Mouse (Mus musculus): ENCODE measurements around the gene Dph5.
"Not testable (repeated sequence)": the region's sequence is repeated elsewhere in the genome, so short reads cannot be mapped to it uniquely, and the experiment has no call there.

The Dph5 gene

DNA sequence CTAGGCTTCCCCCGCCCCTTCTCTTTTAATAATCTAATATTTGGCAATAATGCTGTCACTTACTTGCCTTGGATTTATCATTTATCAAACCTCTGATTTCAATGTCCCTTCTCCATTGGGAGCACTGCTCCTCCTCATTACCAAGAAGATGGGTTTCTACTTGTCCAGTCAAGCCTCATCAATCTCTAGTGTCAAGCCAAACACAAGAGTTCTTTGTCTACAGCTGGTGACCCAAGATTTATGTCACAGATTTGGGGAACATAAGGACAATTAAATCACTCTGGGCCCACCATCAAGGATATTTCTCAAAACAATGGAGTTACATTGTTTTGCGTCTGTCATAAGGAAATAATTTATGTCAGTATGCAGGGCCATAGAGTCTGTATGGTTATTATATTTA is 5.5 kb downstream of the Dph5 start:
- no peak for DNase-seq

DNA sequence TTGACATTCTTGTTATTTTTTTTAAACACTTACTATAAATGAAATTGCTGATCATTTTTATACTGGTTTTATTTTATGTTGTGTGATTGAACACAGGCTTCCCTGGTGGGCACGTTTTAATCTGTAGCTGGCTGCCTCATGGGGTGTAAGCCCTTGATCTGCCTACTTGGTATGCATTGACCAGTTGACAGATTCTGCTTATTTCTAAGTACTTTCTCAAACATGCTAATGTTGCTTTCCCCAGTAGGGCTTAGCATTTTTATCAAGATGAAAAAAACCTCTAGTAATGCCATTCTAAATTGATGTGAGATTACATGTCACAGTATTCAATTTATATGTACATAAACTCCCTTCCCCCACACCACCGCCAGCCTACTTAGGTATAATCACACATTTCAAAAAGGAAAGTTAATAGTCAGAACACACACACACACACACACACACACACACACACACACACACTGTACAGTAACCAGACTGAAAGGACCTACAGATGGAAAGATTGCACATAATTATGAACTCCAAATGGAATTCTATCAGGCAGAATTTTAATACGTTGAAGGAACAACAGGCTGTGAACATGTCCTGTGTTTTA is 10.8 kb downstream of the Dph5 start:
- DNase-seq, result no peak

DNA sequence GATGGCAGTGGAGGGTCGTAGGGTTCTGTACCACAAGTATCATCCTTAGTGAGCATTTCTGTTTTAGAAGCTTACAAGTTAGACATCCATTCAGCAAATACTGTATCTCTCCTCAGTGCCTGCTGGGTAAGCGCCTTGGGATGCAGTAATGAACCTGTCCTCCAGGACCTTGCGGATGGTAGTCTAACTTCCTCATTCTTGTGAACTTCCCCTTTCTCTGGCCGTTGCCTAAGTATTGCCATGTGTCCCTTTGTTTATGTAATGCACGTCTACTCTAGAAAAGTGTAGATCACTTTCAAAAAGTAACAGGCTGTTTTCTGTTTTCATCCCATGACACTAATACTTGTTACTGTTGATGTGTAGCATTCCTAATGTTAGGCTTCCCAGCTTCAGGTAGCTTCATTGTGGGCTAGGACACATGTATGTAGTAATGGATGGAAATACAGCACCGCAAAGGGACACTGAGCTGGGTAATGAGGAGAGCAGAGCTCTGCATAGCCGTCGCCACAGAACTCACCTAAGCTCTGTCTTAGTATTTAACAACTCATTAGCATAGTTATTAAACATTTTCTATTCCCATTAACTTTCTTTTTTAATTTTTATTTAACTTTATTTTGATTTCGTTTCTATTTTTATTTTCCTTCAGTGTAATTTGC is 14.8 kb downstream of the Dph5 start:
- no peak for DNase-seq

DNA sequence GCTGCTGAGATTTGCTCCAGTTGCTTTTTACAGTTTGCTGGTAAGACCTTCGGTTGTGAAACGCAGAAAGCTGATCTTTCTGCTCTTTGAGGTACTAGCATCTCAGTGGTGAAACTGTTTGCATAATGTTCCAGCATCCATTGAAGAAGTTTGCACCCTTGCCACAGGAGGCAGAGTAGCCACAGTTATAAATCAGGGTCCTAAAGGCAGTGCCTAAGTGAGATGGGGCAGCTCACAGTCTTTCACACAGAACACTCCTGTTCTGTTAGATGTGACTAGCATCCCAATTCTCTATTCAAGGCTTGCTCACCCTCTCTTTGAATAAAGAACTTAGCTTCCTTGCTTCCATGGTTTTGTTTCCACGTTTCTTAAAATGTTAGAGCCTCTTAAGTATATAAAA is 17.4 kb downstream of the Dph5 start:
- no peak for DNase-seq

DNA sequence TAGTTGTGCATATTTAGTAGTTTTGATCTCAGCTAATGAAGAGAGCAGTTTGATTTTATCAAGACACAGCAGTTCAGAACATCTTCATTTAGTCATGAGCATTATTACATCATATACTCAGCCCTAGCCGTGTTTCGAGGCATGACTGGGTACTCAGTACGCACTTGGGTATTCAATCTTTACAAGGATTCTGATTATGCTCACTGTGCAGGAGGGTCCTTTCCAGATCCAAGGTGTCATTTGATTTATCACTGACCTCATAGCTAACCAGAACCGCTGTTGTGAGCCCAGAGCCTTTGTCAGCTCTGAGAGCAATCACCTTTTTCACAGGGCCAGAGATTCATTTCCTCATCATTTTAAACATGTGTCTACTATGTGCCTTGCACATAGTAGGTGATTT is 17.9 kb downstream of the Dph5 start:
- DNase-seq, result no peak

DNA sequence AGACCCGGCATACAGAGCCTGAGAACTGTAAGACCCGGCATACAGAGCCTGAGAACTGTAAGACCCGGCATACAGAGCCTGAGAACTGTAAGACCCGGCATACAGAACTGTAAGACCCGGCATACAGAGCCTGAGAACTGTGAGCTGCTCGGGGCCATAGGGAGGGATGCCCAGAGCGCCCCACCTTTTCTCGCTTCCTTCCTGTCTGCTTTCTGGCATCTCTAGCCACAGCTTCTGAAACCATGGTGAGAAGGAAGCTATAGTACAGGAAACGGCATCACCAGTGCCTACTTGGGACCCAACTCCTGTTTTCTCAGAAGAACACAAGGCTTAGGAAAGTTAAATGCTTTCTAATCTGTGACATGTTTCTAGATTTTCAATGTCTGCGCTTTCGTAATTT is 19.8 kb downstream of the Dph5 start:
- DNase-seq, result not testable (repeated sequence)

DNA sequence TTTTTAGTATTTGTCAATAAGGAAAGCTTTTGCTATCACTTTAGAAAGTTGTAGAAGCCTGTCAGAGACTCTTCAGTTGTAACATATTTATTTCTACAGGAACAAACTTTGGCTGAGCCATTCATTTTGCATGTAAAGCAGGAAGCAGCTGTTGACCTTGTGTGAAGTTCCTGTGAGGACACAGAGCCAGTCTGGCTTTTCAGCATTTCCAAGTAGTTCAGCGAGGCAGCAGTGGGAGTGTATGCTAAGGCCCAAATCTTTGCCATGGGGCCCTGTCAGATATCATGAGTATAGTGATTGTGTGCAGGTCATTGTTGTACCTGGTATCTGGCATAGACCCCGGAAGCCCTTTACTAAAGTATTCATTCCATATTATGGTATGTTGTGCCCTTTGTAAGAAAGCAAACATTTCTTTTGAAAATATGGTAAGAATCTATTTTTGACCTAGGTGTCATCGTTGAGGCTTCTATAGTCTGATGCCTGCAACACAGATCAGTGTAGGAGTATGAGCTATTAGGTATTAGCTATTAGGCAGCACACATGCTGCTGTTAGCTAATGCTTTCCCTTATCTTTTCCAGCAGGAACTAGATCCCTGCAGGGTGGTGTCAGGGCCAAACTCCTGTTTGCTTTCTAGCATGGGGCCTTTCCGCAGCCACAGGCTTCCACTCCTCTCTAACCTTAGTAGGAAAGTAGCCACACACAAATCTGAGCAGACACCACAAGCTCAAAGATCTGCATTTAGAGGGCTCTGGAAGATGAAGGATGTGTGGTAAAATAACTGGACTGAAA is 37.0 kb downstream of the Dph5 start:
- DNase-seq, result no peak

DNA sequence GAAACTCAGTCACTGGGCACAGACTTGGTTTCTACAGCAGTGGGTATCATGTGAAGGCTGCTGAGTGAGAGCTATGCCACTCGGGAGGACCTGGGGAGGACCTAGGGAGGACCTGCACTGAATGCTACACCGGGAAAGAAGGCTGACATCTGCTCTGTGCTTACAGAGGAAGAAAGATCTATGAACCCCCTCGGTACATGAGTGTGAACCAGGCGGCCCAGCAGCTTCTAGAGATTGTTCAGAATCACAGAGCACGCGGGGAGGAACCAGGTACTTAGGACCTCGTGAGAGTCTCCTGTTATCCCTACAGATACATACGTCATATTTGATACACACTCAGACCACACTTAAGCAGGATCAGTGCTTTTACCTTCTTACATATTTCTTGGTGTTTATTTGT is 38.9 kb downstream of the Dph5 start:
- DNase-seq, result no peak

DNA sequence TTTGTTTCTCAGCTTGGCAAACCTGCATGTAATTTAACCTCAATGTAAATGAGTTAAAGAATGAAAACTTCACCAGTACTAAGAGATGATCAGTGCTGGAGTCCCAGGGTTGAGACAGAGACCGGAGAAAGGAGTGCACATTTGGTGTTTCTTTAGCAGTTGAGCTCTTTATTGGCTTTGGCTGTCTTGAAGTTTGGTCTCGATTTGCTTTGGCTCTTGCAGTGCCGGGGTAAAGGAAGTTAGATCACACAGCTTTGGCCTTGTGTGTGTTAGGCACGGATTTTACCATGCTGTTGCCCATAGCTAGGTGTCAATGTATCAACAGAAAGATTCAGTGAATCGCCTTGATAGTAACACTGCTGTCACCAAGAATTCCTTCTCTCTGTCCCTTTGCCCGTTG is 44.1 kb downstream of the Dph5 start:
- no peak for DNase-seq

DNA sequence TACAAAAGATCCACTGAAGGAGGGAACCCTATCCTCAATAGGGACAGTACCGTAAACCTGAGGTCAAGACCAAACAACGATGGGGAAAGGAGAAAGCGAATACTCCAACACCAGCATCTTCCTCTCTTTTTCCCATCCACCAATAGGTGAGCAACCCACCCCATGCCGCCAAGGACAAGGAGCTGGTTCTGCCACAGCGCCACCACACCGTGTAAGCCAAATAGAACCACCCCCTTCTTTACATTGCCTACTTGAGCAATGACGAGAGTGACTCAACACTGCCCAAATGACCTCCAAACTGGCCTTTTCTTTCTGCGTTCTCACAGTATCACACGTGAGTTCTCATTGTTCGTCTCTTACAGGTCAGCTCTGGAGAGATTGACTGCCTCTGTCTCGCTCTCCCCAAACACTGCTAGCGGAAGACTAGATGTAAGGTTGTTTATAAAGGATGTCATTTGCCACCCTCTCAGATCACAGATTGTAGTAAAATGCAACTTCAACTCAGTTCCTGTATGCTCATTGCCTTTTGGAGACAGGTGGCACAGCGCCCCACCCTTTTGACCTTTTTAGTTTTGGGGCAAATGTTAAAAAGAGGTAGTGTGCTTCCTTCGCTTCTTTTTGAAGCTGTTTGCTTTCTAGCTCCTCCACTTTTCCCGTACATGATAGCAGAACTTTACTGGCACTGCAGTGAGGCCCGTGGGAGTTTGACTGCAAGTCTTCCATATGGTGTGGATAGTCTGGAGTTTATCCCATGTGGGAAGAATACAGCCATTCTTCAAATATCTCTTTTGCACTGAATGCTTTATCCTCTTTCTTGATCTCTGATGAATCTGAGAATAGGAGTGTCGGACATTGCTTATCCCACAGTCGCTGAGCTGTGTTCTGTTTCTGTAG is 45.9 kb downstream of the Dph5 start:
- DNase-seq, result peak; percentile 18

DNA sequence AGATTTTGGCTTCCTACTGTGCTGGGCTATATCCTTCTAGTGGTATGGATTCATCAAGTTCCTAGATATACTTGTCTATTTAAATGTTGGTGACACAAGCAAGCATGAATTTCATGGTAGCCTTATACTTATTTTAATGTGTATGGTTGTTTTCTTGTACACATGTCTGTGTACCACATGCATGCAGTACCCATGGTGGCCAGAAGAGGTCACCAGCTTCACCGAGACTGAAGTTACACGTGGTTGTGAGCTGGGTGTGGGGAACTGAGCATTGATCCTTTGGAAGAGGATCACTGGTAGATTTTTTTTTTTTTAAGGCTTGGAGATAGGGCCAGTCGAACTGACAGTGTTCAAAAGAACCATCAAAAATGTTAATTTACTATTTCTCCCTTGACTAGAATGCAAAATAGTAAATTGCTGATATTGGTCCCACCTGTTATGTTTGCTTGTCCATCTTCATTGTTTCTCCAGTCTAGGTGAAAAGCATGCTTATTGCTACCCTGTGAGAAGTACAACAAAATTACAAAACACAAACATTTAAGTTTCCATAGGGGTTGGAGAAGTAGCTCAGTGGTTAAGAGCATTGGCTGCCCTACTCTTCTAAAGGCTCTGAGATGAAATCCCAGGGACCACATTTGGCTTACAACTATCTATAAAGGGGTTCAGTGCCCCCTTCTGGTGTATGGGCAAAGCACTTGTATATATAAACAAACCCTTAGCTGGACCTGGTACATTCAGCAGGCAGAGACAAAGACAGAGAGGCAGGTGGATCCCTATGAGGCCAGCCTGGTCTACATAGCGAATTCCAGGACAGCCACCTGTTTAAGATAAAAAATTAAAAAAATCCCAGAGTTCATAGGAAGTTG is 49.3 kb downstream of the Dph5 start:
- DNase-seq, result peak; percentile 45

DNA sequence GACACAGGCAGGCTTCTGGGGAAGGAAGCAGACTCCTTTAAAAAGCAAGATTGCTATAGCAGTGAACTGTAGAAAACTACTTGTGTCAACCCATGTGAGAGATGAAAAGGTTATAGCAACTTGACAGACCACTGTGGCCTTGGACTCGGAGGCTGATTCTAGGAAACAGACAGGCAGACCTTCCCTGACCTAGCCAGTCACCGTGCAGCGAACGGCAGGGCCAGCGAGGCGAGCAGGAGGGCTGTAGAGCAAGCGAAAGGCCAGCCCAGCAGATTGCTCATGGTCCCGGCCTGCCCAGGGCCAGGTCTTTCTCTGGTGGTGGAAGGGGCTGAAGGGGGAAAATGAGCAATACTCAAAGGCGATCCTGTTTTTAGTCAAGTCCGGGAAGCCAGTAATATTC is 50.2 kb downstream of the Dph5 start:
- DNase-seq, result no peak

DNA sequence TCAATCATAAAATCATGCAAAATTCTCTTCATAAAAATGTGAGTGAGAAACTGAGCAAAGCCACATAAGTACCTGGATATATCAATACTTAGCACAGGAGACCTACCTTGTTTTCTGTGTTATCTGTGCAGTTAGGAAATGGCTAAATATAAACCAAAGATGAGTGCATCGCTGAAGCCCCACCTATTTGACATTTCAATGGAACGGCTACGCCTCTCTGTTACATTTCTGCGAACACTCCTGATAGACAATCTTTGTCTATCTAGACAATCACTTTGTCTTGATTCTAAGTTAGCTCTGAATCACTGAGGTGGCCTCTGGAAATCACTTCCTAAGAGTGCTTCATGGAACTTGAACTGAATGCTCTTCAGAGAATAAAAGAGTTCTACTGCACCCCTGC is 52.9 kb downstream of the Dph5 start:
- no peak for DNase-seq

DNA sequence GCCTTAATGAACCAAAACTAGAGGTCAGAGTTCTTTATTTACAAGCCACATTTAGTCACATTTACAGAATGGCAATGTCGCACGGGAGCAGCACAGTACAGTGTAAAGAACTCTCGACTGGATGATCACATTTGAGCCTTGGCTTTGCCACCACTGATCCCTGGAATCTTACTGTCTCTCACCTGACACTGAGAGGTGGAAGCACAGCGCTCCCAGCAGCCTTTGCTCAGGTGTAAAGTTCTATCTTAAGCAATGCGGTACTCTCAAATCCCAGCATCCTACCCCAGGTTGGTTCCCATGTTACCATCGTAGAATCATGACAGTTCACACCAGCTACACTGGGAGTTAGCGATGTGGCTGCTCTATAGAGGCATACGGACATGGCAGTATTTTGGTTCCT is 53.8 kb downstream of the Dph5 start:
- no peak for DNase-seq

DNA sequence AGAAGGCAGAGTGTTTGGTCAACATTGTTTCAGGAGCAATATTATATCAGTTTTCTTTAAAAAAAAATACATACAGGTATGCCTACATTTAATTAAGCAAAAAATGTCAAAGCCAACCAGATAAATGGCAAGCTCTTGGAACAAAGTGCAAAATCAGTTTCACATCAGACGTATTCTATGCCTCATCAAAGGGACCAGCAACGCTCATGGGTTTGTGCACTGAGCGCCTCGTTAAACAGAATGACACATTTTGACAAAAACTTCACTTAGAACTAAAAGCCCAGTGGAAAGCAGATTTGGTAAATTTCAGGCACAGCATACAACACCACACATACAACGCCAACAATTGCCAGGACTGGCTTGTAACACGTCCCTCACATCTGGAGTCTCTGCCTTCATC is 56.7 kb downstream of the Dph5 start:
- DNase-seq, result no peak

DNA sequence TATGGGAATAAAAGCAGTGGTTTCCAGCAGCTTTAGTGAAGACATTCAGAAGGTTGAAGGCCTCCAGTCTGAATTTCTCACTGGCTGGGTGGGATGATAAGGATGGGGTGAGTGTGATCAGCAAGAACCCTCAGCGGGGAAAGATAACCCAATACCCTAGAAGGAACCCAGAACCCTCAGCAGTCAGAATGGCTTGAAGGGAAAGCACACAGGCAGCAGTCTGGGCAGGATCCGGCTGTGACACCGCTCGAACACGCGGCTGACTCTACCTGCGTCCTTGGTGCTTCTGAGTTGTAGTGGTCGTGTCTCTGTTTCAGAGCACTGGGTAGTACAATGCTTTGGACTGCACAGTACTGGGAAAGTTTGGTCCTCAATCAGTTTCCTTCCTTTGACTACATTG is 58.6 kb downstream of the Dph5 start:
- no peak for DNase-seq

DNA sequence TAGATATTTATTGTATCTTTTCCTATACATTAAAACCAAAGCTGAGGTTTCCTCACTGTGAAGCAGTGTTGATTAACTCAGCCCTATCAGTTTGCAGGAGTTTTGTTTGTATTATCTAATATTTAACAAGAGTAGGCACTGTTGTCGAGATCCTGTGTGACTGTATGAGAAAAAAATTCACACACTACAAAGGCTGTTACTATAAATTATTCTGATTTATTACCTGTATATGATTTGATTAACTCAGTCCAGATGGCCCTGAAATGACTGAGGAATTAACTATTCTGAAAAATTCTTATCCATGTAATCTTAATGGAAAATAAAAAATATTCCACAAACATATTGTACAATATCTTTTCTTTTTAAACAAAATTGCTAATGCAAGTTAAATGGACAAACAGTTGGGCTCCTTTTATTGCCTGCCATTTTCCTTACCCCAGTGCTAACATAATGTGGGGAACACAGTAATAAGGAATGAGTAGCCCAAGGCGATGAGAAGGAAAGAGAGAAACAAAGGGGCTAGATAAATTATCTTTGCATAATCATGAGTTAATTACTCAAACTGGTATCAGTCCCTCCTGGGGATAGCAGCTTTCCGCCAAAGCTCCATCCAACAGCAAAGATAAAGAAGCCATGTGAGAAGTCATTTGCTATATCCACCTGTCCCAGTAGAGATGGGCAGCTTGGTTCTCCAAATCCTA is 61.7 kb downstream of the Dph5 start:
- no peak for DNase-seq

DNA sequence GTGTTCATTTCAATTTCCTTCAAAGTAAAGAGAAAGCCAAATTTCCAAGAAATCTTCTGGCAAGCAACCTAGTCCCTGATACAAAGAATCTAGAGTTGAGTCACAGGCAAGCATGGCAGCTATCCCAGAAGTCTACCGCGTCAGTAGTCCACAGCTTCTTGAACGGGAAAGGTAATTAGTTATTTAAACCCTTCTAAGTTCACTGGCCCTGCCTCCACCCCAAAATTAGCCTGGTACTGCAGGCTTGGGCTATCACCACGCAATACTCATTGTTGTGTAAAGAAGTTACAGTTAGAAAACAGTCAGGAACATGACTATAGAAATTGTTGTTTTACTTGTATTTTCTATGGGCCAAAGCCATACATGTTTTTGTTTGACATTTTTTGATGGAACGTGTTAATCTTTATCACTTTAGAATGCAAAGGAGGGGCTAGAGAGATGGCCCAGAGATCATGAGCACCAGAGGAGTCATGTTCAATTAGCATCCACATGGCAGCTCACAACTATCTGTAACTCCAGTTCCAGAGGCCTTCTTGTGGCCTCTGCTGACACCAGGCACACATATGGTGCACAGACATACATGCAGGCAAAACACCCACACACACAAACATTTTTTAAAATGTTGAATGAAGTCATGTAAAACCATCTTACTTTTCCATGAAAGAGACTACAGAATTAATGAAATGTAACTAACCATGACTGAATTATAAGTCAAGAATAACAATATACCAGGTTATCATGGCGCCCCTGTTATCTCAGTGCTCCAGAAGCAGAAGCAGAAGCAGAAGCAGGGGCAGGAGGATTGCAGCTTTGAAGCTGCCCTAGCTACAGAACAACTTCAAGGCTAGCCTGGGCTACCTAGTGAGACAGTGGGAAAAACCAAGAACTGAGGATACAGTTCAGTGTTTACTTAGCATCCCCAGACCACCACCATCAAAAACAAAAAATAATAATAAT is 62.6 kb downstream of the Dph5 start:
- no peak for DNase-seq

DNA sequence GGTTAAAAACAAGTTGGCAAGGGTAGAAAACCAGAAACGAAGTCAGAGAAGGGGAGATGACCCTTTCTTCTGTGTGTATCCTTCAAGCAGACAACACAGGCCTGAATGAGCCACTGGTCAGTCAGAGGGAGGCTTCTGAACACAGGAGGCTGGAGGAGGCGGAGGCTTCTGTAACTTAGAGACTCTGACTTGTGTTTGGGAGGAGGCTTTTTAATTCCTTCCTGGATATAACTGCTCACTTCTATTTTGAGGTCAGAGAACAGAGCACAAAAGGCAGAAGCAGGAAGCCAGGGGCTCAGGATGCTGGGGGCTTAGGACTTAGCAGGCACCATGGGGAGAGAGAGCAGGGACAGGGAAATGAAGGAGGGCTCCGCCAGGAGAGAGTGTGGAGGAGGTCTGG is 63.6 kb downstream of the Dph5 start:
- DNase-seq, result no peak

DNA sequence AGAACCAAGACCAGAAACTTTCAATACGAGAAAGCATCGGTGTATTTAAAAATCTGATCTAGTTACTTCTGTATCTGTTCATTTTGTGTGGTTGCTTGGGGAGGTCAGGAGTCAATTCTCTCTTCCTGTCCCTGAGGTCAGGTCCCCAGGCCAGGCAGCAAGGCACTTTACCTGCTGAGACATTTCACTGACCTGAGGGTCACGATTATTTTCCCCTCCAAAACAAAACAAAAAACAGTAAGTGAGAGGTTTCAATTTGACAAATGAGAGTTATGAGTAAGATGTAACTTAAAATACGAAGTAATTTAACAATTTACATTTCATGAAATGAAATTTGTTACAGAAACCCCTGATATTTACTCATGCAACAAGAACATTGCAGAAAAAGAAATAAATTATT is 64.7 kb downstream of the Dph5 start:
- DNase-seq, result no peak

DNA sequence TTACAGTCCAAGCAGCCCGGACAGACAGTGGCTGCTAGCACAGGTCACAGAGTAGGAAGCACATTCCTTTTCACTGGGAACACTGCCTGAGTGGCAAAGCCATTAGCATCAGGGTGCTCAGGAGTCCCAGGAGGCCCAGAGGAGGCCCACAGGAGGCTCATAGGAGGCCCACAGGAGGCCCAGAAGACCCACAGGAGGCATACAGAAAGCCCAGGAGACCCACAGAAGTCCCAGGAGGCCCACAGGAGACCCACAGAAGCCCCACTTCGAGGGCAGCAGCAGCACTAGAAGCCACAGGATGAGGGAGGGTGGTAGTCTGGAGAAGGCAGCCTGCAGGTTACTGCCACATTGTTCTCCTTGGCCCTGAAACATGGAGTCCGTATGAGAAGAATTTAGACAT is 65.5 kb downstream of the Dph5 start:
- DNase-seq, result no peak

All from right cerebral cortex, postnatal 14 days (tissue).